Mouse (Mus musculus) cerebellum, adult 18-20 months (tissue): ENCODE results near the gene 6030468B19Rik.
"Not testable (repeated sequence)": the region's sequence is repeated elsewhere in the genome, so short reads cannot be mapped to it uniquely, and the experiment has no call there.

Experiments used
- DNase-seq, 2 experiments: peaks; one replicate each; pipeline ENCODE4 v3.0.0; 2021

6030468B19Rik gene

DNA sequence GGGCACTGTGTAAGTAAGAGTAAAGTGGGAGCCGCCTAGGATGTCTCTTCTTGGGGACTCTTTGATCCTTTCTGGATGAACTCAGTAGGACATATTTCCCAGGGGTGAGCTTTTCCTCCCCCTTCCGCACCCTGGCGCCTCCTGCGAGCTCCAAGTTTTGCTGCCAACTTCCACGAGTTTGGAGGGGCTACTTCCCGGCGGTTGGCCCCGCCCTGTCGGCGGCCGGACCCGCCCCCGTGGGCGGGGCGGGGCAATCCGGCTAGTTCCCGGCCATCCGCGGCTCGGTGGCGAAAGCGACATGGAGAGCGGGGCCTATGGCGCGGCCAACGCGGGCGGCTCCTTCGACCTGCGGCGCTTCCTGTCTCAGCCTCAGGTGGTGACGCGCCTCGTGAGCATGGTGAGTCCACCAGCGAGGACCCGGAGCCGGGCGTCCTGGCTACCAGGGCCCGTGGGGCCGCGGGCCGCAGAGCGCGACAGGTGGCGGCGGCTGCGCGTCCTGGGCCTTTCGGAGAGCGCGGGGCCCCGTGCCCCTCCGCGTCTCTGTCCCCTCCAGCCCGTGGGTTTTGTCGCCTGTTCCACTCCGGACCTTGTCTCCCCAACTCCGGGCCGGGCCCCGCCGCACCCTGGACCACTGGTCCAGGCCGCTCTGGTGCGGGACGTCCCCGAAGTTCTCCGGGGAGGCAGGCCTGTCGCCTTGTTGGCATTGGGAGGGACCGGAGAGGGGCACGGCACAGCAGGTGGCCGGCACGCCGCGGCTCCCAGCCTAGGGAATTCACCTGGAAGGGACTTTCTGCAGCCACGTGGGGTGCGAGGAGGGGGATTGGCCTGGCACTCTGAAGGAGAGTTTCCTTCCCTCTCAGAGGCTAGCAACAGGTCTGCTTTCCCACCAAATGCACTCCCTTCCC is 12.2 kb downstream of the 6030468B19Rik start, which contains the start of the genes Gm20708 and Syngr2:
Gm20708 (plus strand) TSS at position 262 of the 905 bp plus-strand sequence.
Syngr2 (plus strand) TSS at position 262 of the 905 bp plus-strand sequence.
- peak in 1 of 2 experiments; percentile 31 for DNase-seq

DNA sequence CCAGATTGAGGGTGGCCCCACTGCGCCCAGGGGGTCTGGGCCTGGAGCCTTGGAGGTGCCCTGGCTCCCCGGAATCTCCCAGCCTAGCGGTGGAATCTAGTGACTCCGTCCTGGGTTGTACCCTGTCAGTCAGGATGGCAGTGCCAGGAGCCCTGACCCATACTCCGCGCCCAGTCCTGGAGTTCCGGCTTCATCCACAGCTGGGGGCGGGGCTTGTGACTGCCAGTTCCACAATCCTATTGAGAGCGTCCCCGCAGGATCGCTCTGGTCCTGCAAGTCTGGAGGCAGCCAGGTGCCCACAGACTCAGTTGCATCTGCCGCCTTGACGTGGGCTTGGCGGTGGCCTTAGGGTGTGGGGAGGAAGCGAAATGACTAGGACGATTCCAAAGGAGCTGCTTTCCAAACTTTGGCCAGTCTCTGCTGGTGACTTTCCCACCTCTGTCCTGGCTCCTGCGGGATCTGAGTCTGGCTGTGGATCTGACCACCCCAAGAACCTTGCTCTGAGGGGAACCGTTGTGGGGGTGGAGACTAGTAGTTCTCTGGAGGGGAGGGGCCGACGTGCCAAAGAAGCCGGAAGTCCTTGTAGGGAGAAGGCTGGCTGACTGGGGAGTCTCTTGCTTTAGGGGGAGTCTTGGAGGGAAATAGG is 13.1 kb downstream of the 6030468B19Rik start:
- peak; percentile 43 to 49 for DNase-seq

DNA sequence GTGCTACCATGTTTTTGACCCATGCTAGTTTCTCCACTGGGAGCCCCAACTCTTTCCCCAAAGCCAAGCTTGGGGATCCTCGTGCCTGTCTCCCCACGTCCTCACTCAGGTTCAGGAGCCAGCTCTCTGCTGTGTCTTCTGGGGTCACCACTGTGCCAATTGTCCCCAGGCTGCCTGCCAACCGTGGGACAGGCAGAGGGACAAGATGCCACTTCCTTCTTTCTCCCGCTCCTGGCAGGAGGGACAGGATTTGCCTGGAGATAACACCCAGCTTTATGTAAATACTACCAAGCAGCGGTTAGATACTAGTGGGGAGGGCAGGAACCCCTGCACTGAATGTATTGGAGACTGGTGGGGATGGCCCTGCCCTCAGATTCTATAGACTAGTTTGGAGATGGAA is 16.4 kb downstream of the 6030468B19Rik start:
- DNase-seq, result no peak

DNA sequence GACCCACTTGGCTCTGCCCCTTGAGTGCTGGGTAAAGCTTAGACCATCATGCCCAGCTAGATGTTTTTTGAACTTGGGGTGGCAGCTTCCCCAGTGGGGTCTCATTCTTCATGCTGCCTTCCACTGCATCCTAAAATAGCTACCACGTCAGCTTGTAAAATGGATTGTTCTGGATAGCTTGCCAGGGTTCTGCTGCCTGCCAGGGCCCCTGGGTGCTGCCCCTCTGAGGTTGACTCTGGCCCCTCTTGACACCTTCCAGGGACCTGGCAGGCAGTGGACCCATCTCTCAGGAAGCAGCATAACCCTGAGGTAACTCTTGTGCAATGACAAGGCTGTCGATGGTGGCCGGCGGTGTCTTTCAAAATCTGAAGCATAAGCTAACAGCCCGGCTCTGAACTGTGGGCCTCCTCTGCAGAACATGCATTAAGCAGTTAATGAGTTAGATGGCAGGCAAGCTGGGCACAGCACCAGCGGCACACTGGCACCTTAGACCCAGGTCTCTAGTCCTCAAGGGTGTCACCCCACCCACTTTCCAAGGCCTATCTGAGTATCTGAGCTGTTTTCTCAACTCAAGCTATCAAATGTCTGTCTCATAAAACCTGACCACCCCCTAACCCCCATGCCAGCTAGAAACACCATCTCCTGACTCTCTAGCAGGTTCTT is 17.4 kb downstream of the 6030468B19Rik start:
- DNase-seq, result no peak

DNA sequence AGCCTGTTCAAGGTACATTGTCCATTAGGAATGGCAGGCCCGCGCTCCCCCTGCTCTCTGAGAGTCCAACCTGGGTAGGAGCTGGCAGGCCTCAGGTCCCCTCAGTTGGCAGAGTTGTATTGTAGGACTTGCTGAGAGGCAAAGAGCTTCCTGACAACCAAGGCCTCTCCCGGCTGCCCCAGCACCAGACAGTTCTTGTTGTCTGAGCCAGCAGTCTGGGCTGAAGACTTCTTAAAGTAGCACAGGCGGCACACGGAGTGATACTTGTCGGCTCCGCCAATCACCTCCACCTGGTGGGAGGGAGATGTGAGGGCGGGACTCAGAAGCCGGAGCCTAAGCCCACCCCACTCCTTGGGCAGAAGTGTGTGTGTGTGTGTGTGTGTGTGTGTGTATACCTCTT is 18.4 kb downstream of the 6030468B19Rik start:
- DNase-seq, result not testable (repeated sequence)

DNA sequence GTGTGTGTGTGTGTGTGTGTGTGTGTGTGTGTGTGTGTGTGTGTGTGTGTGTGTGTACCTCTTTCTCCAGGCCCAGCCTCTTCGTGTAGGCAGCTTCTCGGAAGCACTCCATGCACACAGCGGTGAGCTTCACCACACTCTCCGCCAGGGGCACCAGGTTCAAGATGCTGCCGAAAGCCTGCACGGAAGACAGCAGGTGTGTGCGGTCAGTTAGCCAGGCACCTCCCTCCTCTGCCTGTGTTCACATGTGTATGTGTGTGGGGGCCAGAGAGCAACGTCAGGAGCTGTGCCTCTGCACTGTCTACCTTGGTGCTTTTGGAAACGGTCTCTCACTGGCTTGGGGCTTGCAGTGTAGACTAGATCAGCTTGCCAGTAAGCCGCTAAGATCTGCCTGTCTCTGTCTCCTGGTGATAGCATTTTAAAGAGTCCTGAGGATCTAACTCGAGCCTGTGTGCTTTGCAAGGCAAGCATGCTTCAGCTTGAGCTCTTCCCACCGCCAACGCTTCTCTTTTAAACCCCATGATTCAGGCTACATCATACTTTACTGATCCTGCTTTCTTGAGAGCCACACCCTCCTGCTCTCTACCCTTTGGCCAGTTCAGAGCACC is 19.0 kb downstream of the 6030468B19Rik start:
- DNase-seq, result no peak

DNA sequence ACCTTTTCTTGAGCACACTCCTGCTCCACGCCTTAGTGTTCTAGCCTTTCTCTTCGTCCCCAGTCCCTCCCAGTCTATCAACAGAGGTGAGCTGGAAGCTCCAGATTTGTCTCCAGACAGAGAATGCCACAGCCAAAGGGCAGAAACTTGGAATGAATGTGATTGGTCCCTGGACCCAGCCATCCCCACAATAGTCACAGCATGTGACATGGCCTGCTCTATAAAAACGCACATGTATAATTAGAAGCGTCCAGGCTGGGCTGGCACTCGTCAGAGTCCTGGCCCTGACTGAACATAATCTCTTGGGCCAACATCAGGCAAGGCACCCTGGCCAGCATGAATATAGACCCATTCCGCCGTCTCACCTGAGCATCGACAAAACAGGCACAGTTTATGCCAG is 21.6 kb downstream of the 6030468B19Rik start:
- DNase-seq, result no peak

DNA sequence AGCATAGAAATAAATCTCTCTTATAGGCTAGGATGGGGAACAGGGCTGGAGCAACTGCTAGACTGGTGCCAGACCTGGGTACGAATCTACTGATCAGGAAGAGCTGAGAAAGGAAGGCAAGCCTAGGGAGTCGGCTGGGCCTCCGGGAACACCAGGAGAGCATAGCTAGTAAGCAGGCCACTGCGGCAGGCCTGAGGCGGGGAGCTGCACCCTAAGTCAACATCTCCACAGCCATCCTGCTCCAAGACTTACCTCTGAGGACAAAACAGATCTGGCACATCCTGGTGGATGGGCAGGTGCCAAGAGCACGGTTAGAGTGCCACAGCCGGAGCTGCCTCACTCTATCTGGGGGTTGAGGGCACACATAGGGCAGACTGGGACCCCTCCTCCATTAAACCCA is 22.7 kb downstream of the 6030468B19Rik start:
- no peak for DNase-seq

DNA sequence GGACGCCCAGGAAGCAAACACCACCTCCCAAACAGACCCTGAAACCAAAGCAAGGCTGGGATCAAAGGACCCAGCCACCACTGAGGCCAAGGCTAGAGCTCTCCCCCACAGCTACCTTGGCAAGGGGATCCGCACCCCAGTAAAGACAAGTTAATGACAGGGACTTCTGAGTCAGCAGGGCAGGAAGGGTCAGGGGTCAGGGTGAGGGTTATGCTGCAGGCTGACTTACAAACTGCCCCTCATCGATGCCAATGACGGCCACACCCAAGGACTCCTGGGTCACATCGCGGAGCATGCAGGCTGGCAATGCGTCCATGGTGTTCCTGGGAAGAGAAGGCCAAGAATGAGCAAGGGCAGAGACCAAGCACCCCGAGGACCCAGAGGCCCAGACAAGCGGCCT is 24.4 kb downstream of the 6030468B19Rik start:
- no peak for DNase-seq

DNA sequence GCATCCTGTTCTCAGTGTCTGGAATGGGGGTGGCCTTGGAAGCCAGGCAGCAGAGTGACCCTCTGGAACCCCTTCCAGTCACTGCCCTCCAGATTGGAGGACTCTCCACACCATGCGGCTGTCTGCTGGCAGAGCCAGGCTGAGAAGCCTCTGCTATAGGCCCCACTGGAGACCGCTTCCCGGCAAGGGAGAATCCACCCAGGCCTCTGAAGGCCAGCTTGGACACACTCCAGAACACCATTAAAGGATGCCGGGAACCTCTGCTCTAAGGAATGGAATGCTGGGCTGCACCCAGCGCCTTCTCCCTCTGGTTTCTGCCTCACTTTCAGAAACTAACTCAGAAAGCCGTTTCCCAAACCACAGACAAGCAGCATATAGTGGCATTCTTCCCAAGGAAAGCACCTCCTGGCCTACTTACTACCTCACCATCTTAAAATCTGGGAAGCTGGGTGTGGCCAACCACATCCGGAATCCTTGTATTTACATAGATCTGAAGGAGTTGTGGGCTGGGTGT is 25.3 kb downstream of the 6030468B19Rik start:
- no peak for DNase-seq

DNA sequence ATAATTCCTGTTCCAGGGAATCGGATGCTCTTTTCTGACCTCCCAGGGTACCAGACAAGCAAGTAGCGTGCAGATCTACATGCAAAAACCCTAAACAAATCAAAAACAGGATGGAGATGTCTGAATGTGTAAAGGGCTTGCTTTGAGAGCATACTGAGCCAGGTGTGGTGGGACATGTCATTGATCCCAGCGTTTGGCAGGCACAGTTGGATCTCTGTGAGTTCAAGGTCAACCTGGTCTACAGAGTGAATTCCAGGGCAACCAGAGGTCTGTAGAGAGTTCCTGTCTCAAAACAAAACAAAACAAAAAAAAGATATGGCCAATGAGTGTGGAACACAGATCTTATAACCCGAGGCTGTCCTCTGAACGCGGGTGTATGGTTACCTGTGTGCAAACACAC is 26.0 kb downstream of the 6030468B19Rik start:
- DNase-seq, result no peak

DNA sequence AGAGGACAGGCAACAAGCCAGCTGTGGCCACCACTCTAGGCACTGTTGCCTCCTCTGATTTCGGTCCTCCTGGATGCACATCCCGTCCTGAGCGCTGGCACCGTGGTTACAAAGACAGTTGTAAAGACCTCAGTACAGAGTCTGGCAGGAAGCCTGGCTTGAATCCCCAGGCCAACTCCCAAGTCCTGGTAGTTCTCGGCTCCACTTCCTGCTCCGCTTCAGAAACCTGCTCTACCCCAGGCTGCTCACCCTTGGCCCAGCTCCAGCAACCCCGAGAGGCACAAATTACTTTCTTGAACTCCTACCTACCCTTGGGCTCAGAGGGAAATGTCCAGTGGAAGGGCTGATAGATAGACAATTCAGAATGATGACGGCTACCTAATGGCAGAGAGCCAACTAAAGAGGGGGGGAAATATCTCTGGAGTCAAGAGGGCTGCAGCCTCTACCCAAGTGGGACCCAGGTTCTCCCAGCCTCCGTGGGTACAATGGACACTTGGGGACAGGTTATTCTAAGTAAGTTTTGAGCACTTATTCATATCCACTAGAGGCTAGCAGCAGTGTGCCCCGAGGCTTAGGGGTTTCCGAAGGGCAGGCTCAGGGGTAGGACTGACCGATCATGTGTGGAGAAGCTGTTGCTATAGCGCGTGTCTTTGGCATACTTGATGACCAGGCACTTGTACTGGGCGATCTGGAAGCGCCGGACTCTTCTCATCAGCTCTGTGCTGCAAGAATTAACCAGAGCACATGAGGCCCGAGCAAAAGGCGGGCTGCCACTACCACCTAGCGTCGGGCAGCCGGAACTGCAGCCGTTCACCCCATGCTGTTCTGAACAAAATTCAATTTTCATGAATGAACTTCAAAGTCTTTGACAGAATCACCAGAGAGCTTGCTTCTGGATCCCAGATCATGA is 26.9 kb downstream of the 6030468B19Rik start:
- peak; percentile 66 to 82 for DNase-seq

DNA sequence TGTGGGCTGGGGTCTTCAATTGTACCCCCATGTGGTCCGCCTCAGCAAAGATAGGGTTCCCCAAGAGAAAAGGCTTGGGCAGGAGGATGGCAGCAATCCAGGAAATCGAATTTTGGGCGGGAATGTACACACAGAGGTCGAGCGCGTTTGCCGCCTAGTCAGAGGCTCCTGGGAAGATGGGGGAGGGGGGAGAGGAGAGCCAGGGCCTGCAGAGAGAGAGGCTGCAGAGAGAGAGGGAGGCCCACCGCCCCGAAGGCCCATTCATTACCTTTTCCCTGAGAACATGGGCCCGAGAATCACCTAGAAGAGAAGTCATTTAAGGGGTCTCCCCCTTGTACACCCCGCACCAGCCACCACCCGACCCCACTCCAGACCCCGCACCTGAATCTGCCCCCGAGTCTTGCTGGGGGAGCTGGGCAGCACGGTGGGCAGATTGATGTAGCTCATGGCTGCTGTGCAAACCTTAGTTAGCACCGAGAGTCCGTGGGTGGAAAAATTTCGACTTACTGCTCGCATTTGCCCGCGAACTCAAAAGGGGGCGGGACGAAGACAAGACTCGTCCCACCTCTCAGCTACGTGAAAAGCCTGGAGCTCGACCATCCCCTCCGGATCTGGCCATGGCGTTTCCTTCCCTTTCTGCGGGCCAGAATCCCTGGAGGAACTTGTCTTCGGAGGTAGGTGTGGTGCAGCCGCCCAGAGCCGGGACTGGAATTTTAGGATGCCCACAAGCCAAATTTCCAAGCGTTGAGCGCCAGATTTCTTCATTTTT is 28.1 kb downstream of the 6030468B19Rik start, which contains the start of the genes Afmid and Tk1:
Afmid (plus strand) TSS at position 592 of the 769 bp plus-strand sequence.
Tk1 (minus strand) TSS at position 760 of the 769 bp plus-strand sequence.
- DNase-seq, result no peak

DNA sequence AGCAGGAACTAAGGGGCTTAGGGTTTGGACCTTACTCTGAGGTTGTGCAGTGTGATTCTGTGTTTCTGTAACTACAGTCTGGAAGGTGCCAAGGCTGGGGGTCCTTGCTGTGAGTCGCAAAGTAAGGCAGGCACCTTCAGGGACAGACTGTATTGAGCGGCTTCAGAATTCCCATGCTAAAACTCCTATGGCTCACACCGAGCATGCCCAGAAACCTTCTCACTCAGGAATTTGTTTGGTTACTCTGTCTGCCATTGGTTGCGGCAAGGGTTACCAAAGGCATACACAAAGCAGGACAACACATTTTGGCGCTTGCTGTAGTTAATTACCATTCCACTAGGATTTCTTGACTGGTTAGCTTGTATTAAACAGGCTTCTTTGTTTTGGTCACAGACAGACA is 28.7 kb downstream of the 6030468B19Rik start:
- no peak for DNase-seq

DNA sequence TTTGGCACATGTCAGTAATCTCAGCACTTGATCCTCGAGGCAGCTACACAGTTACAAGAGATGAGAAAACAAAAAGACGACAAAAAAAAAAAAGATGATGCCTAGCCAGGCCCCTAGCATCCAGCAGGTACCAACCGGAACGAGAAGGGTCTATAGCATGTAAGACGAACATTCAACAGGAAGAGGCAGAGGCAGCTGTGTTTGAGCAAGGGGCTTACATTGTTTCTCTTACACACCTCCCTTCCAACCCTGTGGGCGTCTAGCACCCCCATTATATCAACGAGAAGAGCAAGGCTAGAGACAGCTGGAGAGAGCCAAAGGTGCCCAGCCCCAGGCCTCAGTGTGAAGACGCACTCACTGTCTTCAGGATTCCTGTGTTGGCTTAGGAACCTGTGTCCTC is 29.5 kb downstream of the 6030468B19Rik start:
- no peak for DNase-seq

DNA sequence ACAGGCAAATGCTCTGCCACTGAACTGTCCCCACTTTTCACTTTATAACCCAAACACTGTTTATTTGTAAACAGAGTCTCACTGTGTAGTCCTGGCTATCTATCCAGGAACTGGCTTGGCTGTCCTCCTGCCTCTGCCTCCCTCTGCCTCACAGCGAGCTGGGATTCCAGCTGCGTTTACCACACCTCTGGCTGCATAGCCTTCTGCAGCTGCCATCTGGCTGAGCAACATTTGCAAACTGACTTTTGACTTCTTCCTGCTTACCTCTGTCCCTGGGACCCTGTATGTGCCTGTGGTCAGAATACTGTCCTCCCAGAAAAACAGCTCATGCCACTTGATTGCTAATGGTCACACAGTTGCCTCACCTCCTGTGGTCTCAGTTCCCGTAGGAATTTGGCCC is 29.9 kb downstream of the 6030468B19Rik start:
- DNase-seq, result no peak

DNA sequence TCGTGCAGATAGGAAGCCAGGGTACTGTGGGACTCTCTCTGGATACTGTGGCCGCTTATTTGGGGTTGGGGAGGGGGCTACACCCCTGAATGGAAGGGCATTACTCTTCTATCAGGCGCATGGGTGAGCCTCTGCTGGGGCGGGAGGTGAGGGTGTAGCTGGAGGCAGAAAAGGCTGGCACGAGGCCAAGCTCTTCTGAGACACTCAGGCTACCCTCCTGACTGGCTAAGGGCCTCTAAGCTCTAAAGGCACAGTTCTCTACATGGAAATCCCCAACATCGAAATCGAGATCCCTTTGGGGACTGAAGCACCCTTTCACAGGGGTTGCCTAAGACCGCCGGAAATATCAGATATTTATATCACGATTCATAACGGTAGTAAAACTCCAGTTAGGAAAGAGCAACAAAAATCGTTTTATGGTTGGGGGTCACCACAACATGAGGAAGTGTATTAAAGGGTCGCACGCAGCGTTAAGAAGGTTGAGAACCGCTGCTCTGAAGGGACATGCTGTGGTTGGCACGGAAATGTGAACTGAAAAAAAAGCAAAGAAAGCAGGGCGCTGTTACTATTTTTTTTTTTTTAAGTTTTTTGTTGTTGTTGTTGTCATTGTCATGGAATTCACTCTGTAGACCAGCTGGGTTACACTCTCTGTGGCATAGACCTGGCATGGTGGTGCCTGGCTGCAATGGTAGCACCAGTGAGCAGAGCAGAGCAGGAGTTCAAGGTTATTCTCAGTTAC is 30.9 kb downstream of the 6030468B19Rik start:
- no peak for DNase-seq

DNA sequence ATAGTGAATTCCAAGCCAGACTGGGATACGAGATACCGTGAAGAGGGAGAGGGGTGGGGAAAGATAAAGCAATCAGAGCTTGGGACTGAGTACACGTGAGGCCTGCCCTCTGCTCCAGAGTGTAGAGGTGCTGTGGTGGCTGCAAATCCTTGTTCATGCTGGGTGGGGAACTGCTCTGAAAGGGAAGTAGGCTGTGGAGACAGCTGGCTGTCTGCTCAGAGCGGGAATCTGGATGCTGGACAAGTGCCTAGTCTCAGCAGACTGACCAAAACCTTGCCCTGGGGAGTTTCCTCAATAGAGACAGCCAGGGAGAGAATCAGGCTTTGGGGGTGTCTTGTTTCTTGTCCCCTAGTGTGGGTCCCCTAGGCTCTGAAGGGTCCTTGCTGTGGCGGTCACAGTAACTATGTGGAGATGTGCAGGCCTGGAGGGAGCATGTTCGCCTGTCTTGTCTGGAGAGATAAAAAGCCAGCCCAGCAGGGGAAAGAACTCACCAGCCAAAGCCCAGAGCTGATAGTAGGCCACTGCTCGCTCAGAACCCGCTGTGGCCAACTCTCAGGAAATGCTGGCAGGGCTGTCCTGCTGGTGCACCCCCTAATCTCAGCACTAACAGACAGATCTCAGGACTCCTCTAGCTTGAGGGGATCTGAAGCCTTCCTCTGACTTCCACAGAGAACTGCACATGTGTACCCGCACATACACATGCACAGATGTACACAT is 31.6 kb downstream of the 6030468B19Rik start:
- DNase-seq, result no peak

DNA sequence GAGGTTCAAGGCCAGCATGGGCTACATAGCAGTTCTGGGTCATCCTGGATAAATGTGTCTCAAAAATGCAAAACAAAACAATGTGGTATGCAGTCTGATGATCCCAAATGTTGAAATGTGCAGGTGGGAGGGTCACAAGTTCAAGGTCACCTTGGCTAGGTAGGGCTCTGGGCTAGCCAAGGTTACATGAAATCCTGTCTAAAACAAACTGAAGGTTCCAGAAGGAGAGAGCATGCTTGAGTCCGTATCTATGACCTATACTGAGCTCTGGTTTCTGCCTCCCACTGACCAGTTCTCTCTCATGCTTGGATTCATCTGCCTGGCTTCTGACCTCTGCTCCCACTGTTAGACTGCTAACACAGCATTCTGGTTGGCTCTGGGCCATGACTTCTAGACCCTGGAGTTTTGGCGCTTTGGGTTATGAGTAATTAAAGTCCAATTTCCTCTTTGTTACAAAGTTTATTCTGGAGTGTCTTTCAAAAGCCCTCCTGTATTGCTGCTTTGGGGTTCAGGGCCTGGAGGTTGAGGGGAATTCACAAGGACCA is 32.3 kb downstream of the 6030468B19Rik start:
- no peak for DNase-seq
